Mouse (Mus musculus): ENCODE data around the gene Rac1.

- TF ChIP-seq CTCF (IDR thresholded peaks at IDR 0.05; ENCODE audit: low read depth, low read length) (no peak), POLR2A (IDR thresholded peaks at IDR 0.05; ENCODE audit: borderline replicate concordance, low read depth, low read length) (no peak)
These were observed 13.0 kb downstream of the Rac1 start for GRCm38 (mm10) chr5:143514878-143515277.
